Mouse (Mus musculus): ENCODE data around the gene Prkd1. TPM values are rescaled to one million over a fixed set of nuclear protein-coding genes. Genes with fewer than 3 reads are reported as not detected.

Gene Prkd1
- 4.0 and 4.2 TPM in 2 replicates for polyA plus RNA-seq (2015; fragmentation: Nextera tagmentation; extraction: Ambion mirVana)

GRCm38 (mm10) chr12:50648671-50649541 lies at the start of gene Prkd1:
Prkd1 (minus strand) TSS chr12:50649098.

